Mouse (Mus musculus): ENCODE measurements around the gene Cdc73. TPM values are rescaled to one million over a fixed set of nuclear protein-coding genes. Genes with fewer than 3 reads are reported as not detected.

The Cdc73 gene
- 0.36 and 0.79 TPM in 2 replicates for polyA plus RNA-seq (2012; rRNA removed)

DNA sequence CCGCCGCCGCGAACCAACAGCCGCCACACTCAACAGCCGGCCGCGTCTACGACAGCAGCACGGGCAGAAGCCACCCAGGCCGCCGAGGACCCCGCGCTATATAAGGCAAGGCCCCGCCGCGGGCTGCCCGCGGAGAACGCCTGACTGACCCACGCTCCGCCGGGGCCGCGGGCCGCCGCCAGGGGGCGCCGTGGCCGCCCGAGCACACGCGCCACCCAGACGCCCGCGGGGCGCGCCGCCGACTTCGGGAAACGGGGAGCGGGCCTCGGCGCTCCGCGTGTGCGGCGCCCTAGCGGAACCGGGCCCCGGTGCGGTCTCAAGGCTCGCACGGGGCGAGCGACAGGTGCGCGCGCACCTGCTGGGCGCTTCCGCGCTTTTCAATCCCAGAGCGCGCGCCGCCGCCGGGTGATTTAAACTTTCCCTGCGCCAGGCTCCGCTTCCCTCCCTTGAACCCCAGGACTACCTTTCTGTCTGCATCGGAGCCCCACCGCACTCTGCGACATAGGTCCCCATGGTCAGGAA lies at the start of gene Cdc73:
Gene Cdc73 (minus strand): TSS at position 153 of the 522 bp plus-strand sequence.

DNA sequence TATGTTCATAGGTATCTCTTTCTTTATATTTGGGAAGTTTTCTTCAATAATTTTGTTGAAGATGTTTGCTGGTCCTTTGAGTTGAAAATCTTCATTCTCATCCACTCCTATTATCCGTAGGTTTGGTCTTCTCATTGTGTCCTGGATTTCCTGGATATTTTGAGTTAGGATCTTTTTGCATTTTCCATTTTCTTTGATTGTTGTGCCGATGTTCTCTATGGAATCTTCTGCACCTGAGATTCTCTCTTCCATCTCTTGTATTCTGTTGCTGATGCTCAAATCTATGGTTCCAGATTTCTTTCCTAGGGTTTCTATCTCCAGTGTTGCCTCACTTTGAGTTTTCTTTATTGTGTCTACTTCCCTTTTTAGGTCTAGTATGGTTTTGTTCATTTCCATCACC lies 13.3 kb upstream of the Cdc73 start, which contains the start of gene Glrx2:
Gene Glrx2 (plus strand): TSS at position 301 of the 400 bp plus-strand sequence.

DNA sequence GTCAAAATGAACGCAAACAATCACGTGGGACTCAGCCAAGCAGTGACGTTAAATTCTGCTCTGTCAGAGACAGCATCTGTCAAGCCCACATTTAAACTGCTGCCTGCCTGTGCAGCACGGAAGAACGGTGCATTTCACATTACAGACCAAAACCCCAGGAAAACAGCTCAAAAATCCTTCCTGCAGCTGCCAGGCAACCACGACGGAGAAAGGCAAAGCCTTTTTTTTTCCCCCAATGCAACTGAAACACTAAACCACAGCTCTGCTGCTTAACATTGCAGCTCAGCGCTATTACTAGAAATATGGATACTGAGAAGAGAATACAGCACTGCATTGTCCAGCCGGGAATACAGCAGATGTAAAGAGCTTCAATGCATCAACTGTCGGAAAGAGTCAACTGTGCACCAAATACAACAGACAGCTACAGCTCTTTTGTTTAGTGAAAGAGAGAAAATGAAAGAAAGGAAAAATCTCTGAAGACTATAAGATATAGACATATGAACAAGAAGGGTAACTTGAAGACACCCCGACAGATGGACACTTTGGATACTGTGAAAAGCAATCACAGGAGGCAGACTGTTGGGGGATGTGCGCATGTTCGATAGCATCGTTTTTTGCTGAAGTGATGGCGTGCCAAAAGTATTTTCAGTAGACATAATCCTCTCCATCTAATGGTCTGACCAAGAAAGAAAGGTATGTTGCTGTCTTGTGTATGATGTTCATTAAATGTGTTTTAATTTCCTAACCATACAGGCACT lies 61.9 kb downstream of the Cdc73 start, which contains the start of gene B3galt2:
Gene B3galt2 (plus strand): TSS at position 15 of the 758 bp plus-strand sequence.

Other genes with a start within 250 kb of the Cdc73 start
- gene B3galt2, start 62.2 kb downstream of the Cdc73 start, polyA plus RNA-seq (2012; rRNA removed): 0.13 and 0.25 TPM in 2 replicates
- gene Glrx2, start 13.4 kb upstream of the Cdc73 start, polyA plus RNA-seq (2012; rRNA removed): 17.3 and 22.2 TPM in 2 replicates
- 0.67 and 0.68 TPM in 2 replicates for gene Trove2, start 74.2 kb upstream of the Cdc73 start, polyA plus RNA-seq (2012; rRNA removed)
- 2.7 TPM in 2 replicates for gene Uchl5, start 74.4 kb upstream of the Cdc73 start, polyA plus RNA-seq (2012; rRNA removed)

Data from colon, adult 2 months (tissue).